Mouse (Mus musculus) B cell, adult 2 months (primary cell): Measurements from ENCODE around the gene Ccdc120.

Experiments used
- DNase-seq, 2 experiments: peaks; one replicate each; pipeline ENCODE4 v3.0.0; 2022

The Ccdc120 gene

GRCm38 (mm10) chrX:7750432-7751116 is at the start of gene Ccdc120:
Gene Ccdc120, minus strand, starts transcription at chrX:7750905.
- no peak for DNase-seq

- no peak for DNase-seq
Observed at GRCm38 (mm10) chrX:7797327-7797726, 46.6 kb upstream of the Ccdc120 start.

- peak; percentile 25 to 38 for DNase-seq
Observed at GRCm38 (mm10) chrX:7795016-7795415, 44.3 kb upstream of the Ccdc120 start.

GRCm38 (mm10) chrX:7793361-7793760 is 42.7 kb upstream of the Ccdc120 start:
- peak; percentile 16 to 37 for DNase-seq

GRCm38 (mm10) chrX:7790309-7790708 is 39.6 kb upstream of the Ccdc120 start:
- DNase-seq: no peak

- DNase-seq: peak; percentile 78 to 81
Observed at GRCm38 (mm10) chrX:7789542-7790136, 38.9 kb upstream of the Ccdc120 start, which contains the start of gene Gripap1. Gene Gripap1, plus strand, starts transcription at chrX:7789765.

- peak in 1 of 2 experiments; percentile 7 for DNase-seq
Observed at GRCm38 (mm10) chrX:7782603-7783092, 31.9 kb upstream of the Ccdc120 start.

- DNase-seq: no peak
Observed at GRCm38 (mm10) chrX:7779294-7779693, 28.6 kb upstream of the Ccdc120 start.

- DNase-seq: no peak
Observed at GRCm38 (mm10) chrX:7778450-7779244, 27.9 kb upstream of the Ccdc120 start.

GRCm38 (mm10) chrX:7776329-7777082 is 25.8 kb upstream of the Ccdc120 start:
- peak; percentile 54 to 61 for DNase-seq

- DNase-seq: no peak
Observed at GRCm38 (mm10) chrX:7775501-7776205, 24.9 kb upstream of the Ccdc120 start.

- peak; percentile 49 to 60 for DNase-seq
Observed at GRCm38 (mm10) chrX:7772766-7773165, 22.1 kb upstream of the Ccdc120 start.

- no peak for DNase-seq
Observed at GRCm38 (mm10) chrX:7769302-7770017, 18.8 kb upstream of the Ccdc120 start.

- DNase-seq: no peak
Observed at GRCm38 (mm10) chrX:7765764-7766163, 15.1 kb upstream of the Ccdc120 start.

GRCm38 (mm10) chrX:7765281-7765670 is 14.6 kb upstream of the Ccdc120 start:
- no peak for DNase-seq

- no peak for DNase-seq
Observed at GRCm38 (mm10) chrX:7764657-7765280, 14.1 kb upstream of the Ccdc120 start.

GRCm38 (mm10) chrX:7763631-7764393 is 13.1 kb upstream of the Ccdc120 start:
- peak; percentile 2 to 12 for DNase-seq

- no peak for DNase-seq
Observed at GRCm38 (mm10) chrX:7762921-7763197, 12.2 kb upstream of the Ccdc120 start.

- peak; percentile 86 to 89 for DNase-seq
Observed at GRCm38 (mm10) chrX:7762137-7762920, 11.6 kb upstream of the Ccdc120 start, which contains the start of gene Tfe3. Gene Tfe3, plus strand, starts transcription at chrX:7762560.
